8 mouse cellular contexts compared by ENCODE assay signal in the genomic region with DNA sequence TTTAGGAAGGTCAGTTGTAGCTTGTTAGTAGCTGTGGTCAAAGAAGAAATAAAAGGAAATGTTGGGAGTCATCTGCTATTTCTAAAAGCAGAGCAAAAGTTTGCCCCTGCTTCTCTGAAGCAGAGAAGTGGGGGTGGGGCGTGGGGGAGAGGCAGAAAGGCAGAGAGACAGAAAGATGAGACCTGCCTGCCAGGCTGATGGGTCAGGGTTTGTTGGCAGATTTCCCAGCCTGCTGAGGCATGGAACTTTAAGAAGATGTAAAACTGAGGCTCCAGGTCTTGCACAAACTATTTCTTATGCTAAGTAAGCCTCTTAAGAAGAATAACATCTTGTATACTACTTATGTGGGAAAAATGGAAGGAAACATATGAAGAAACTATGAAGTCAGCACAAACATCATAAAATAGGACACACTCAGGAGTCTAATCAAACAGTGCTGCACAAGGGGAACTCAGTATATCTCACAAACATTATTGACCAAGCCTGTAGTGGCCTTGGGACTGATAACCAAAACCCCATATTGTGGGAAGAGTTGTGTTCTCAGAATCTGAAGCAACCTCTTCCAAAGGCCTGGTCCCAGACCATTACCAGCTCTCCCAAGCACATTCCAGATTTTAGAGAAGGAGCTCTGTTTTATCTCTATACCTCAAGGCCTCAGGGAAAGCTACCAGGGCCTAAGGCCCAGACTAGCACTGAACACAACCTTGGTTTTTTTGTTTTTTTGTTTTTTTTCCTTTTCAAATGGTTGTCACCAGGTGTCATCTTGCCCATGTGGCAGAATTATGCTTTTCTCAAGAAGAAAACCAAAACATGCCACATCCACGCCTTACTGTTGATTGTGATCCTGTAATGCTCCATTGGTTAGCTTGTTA. TPM values are rescaled to one million over a fixed set of nuclear protein-coding genes. Genes with fewer than 3 reads are reported as not detected.
DNase-seq lines count a peak whose midpoint lies in the region; ATAC-seq lines count a peak whose summit lies in the region.

No protein-coding gene starts in this region.

- peaks cover 10% of the 10 kb centered on the region; the same call in 1 of the 2 replicates for H3K9me3 ChIP-seq in midbrain, embryonic 13.5 days

- peak overlapping the region; percentile 77 for H3K4me3 ChIP-seq in midbrain, embryonic 13.5 days (replicated peaks)

- peaks cover 25% of the 10 kb centered on the region for H3K36me3 ChIP-seq in midbrain, embryonic 13.5 days

- DNase-seq in adrenal gland, adult (ENCODE audit: inconsistent age in 2 of 2, low spot score in 1 of 2): peak; percentile 33 to 72
- DNase-seq in adrenal gland, postnatal 4 days (ENCODE audit: low spot score in 2 of 2): no peak
- peak; percentile 44 for DNase-seq in thymus, postnatal 4 days
- DNase-seq in thymus, postnatal 0 days (ENCODE audit: low spot score): no peak
- DNase-seq in kidney, adult 9 months: peak; percentile 40
- no peak for DNase-seq in layer of hippocampus, adult 18-20 months (ENCODE audit: low spot score in 2 of 2)

- 83% methylated on average over 2 of the region's 2 CpGs for WGBS in midbrain, embryonic 13.5 days

- peak overlapping the region; percentile 78 for H3K9ac ChIP-seq in midbrain, embryonic 13.5 days (replicated peaks)

- no peak overlapping the region for H3K27ac ChIP-seq in midbrain, embryonic 13.5 days

- no peak for ATAC-seq in midbrain, embryonic 13.5 days
- no peak for ATAC-seq in cerebellum, adult (ENCODE audit: insufficient number of reproducible peaks, low FRiP score, low TSS enrichment)

- H3K27me3 ChIP-seq in midbrain, embryonic 13.5 days: no peaks in the 10 kb centered on the region

- peak overlapping the region; percentile 80 for H3K4me2 ChIP-seq in midbrain, embryonic 13.5 days (replicated peaks)

- H3K4me1 ChIP-seq in midbrain, embryonic 13.5 days (replicated peaks): peaks cover 20% of the 10 kb centered on the region

RNA-seq across cellular contexts. Expression of a gene that starts 31.7 kb away (rescaled TPM):
- 10 to 100 TPM; 21.2 to 22.7 TPM for total RNA-seq in adrenal gland, postnatal 4 days (2021)
- polyA plus RNA-seq in thymus, postnatal 0 days (2015; fragmentation: Nextera tagmentation; extraction: Ambion mirVana): 10.9 and 14.5 TPM in 2 replicates
- polyA plus RNA-seq in midbrain, embryonic 13.5 days (2015; fragmentation: Nextera tagmentation; extraction: Ambion mirVana): 9.1 and 9.4 TPM in 2 replicates
- 10 to 100 TPM; 18.2 to 18.3 TPM for total RNA-seq in layer of hippocampus, adult 18-20 months (2021)

Comparison
In these comparisons a context has a peak if more than half of its experiments do, and no peak if none do; other contexts are left out.
1. DNase-seq: peak in adrenal gland, adult (2 of 2), thymus, postnatal 4 days (single experiment) and kidney, adult 9 months (single experiment); none in adrenal gland, postnatal 4 days (0 of 2), thymus, postnatal 0 days (single experiment) and layer of hippocampus, adult 18-20 months (0 of 2).